Mouse (Mus musculus): ENCODE measurements around the gene Mrpl17.

GRCm38 (mm10) chr7:105786506-105787284 is 24.2 kb downstream of the Mrpl17 start:
- TF ChIP-seq CTCF (IDR thresholded peaks at IDR 0.05; ENCODE audit: control insufficient read depth, insufficient read depth, insufficient replicate concordance, low read depth, low read length), result no peak
- TF ChIP-seq POLR2A (IDR thresholded peaks at IDR 0.05; ENCODE audit: control insufficient read depth, low read depth, low read length), result no peak
